Mouse (Mus musculus) lung, postnatal 25 days (tissue): ENCODE measurements around the gene Clns1a.

Experiments
- DNase-seq: peaks from one replicate; pipeline ENCODE4 v3.0.0; 2022; ENCODE audit warnings: low spot score

Clns1a gene

GRCm38 (mm10) chr7:97766406-97767166 is 70.2 kb downstream of the Clns1a start:
- no peak for DNase-seq

- DNase-seq = no peak
Measured at GRCm38 (mm10) chr7:97767841-97768240, 71.4 kb downstream of the Clns1a start.

GRCm38 (mm10) chr7:97769020-97769419 is 72.6 kb downstream of the Clns1a start:
- DNase-seq = no peak
